Mouse (Mus musculus): ENCODE results near the gene Bag6. TPM values are rescaled to one million over a fixed set of nuclear protein-coding genes. Genes with fewer than 3 reads are reported as not detected.
A peak's percentile ranks its signal among the peaks of the same experiment; 100 is the strongest.

Bag6 gene
- polyA plus RNA-seq, 1 experiment from 2014 or later, result 84.0 TPM

- Histone ChIP-seq H3K9ac (replicated peaks) (peak overlapping the region; percentile 100), H3K27me3 (no peaks in the 10 kb centered on the region), H3K36me3 (peaks cover 37% of the 10 kb centered on the region), H3K4me1 (peaks cover 29% of the 10 kb centered on the region), H3K4me2 (replicated peaks) (peak overlapping the region; percentile 77), H3K27ac (replicated peaks) (peak overlapping the region; percentile 97), H3K4me3 (peak overlapping the region; percentile 99), H3K9me3 (no peaks in the 10 kb centered on the region)
- 15% methylated on average over 8 of the region's 8 CpGs for WGBS
- ATAC-seq (ENCODE audit: low FRiP score, low read depth), result no peak
Measured at GRCm38 (mm10) chr17:35163326-35164081, 28.5 kb downstream of the Bag6 start.

GRCm38 (mm10) chr17:35164218-35164567 lies 29.2 kb downstream of the Bag6 start:
- H3K9me3 ChIP-seq, result no peaks in the 10 kb centered on the region
- peak overlapping the region; percentile 100 for H3K9ac ChIP-seq (replicated peaks)
- peak overlapping the region; percentile 99 for H3K4me3 ChIP-seq
- 0% methylated on average over 25 of the region's 28 CpGs for WGBS
- no peak for ATAC-seq (ENCODE audit: low FRiP score, low read depth)
- peaks cover 30% of the 10 kb centered on the region for H3K36me3 ChIP-seq
- H3K4me1 ChIP-seq, result peaks cover 30% of the 10 kb centered on the region
- H3K4me2 ChIP-seq (replicated peaks), result peak overlapping the region; percentile 77
- no peaks in the 10 kb centered on the region for H3K27me3 ChIP-seq
- H3K27ac ChIP-seq (replicated peaks), result peak overlapping the region; percentile 97

- ATAC-seq (ENCODE audit: low FRiP score, low read depth), result peak; percentile 93
- Histone ChIP-seq H3K4me3 (peak within 1 kb of the TSS; percentile 99), H3K36me3 (peaks cover 24% of the 10 kb centered on the region), H3K4me1 (peaks cover 30% of the 10 kb centered on the region), H3K9ac (replicated peaks) (peak within 1 kb of the TSS; percentile 100), H3K9me3 (no peaks in the 10 kb centered on the region), H3K4me2 (replicated peaks) (peak within 1 kb of the TSS; percentile 77), H3K27me3 (no peaks in the 10 kb centered on the region), H3K27ac (replicated peaks) (peak within 1 kb of the TSS; percentile 97)
- WGBS, result under 1% methylated on average over 64 of the region's 89 CpGs
Measured at GRCm38 (mm10) chr17:35164568-35165450, 29.8 kb downstream of the Bag6 start, which contains the start of gene Prrc2a. TSS of gene Prrc2a (minus strand) at chr17:35164897.

- H3K27ac ChIP-seq (replicated peaks), result peak overlapping the region; percentile 97
- peaks cover 16% of the 10 kb centered on the region for H3K36me3 ChIP-seq
- peak overlapping the region; percentile 99 for H3K4me3 ChIP-seq
- H3K9ac ChIP-seq (replicated peaks), result peak overlapping the region; percentile 68
- H3K4me2 ChIP-seq (replicated peaks), result peak overlapping the region; percentile 77
- ATAC-seq (ENCODE audit: low FRiP score, low read depth), result peak; percentile 85; the same call in 1 of the 2 replicates
- WGBS, result 24% methylated on average over 12 of the region's 12 CpGs
- H3K27me3 ChIP-seq, result no peaks in the 10 kb centered on the region
- no peaks in the 10 kb centered on the region for H3K9me3 ChIP-seq
- peaks cover 30% of the 10 kb centered on the region for H3K4me1 ChIP-seq
Measured at GRCm38 (mm10) chr17:35165451-35166155, 30.6 kb downstream of the Bag6 start.

GRCm38 (mm10) chr17:35166352-35167035 lies 31.5 kb downstream of the Bag6 start:
- H3K4me3 ChIP-seq, result peak overlapping the region; percentile 99

GRCm38 (mm10) chr17:35167794-35168193 lies 32.8 kb downstream of the Bag6 start:
- Histone ChIP-seq H3K27me3 (no peaks in the 10 kb centered on the region), H3K9me3 (no peaks in the 10 kb centered on the region), H3K4me1 (peaks cover 19% of the 10 kb centered on the region), H3K4me2 (replicated peaks) (no peak overlapping the region), H3K36me3 (no peaks in the 10 kb centered on the region), H3K9ac (replicated peaks) (no peak overlapping the region), H3K4me3 (no peak overlapping the region), H3K27ac (replicated peaks) (no peak overlapping the region)
- no peak for ATAC-seq (ENCODE audit: low FRiP score, low read depth)
- 85% methylated on average over 7 of the region's 7 CpGs for WGBS

More at GRCm38 (mm10) chr17:35166352-35167035, 31.5 kb downstream of the Bag6 start:
- Histone ChIP-seq H3K4me2 (replicated peaks) (peak overlapping the region; percentile 77), H3K27me3 (no peaks in the 10 kb centered on the region), H3K9ac (replicated peaks) (peak overlapping the region; percentile 68), H3K4me1 (peaks cover 30% of the 10 kb centered on the region), H3K36me3 (peaks cover 7% of the 10 kb centered on the region), H3K9me3 (no peaks in the 10 kb centered on the region), H3K27ac (replicated peaks) (peak overlapping the region; percentile 97)
- WGBS, result 73% methylated on average over 8 of the region's 8 CpGs
- ATAC-seq (ENCODE audit: low FRiP score, low read depth), result no peak

GRCm38 (mm10) chr17:35168541-35169207 lies 33.7 kb downstream of the Bag6 start:
- 0 out of 2 replicates have a peak overlapping the region, but pooled peaks have one; percentile 3 for H3K27ac ChIP-seq (replicated peaks)
- no peak for ATAC-seq (ENCODE audit: low FRiP score, low read depth)
- no peaks in the 10 kb centered on the region for H3K27me3 ChIP-seq
- H3K4me3 ChIP-seq, result no peak overlapping the region
- no peaks in the 10 kb centered on the region for H3K36me3 ChIP-seq
- H3K4me1 ChIP-seq, result peaks cover 12% of the 10 kb centered on the region
- no peaks in the 10 kb centered on the region for H3K9me3 ChIP-seq
- no peak overlapping the region for H3K4me2 ChIP-seq (replicated peaks)
- 20% methylated on average over 4 of the region's 4 CpGs for WGBS
- H3K9ac ChIP-seq (replicated peaks), result no peak overlapping the region

- no peaks in the 10 kb centered on the region for H3K27me3 ChIP-seq
- H3K36me3 ChIP-seq, result no peaks in the 10 kb centered on the region
- no peak overlapping the region for H3K4me2 ChIP-seq (replicated peaks)
- no peak overlapping the region; the same call in 1 of the 2 replicates for H3K9ac ChIP-seq (replicated peaks)
- no peak overlapping the region for H3K27ac ChIP-seq (replicated peaks)
- H3K9me3 ChIP-seq, result no peaks in the 10 kb centered on the region
- 0 out of 2 replicates have a peak, but pooled peaks cover 2% of the 10 kb centered on the region for H3K4me1 ChIP-seq
- no peak for ATAC-seq (ENCODE audit: low FRiP score, low read depth)
- WGBS, result 78% methylated on average over 11 of the region's 11 CpGs
- no peak overlapping the region for H3K4me3 ChIP-seq
Measured at GRCm38 (mm10) chr17:35172445-35173234, 37.7 kb downstream of the Bag6 start.

GRCm38 (mm10) chr17:35173329-35173728 lies 38.4 kb downstream of the Bag6 start:
- H3K9me3 ChIP-seq, result no peaks in the 10 kb centered on the region
- no peaks in the 10 kb centered on the region for H3K27me3 ChIP-seq
- H3K27ac ChIP-seq (replicated peaks), result no peak overlapping the region
- no peak for ATAC-seq (ENCODE audit: low FRiP score, low read depth)
- H3K4me3 ChIP-seq, result no peak overlapping the region
- H3K4me2 ChIP-seq (replicated peaks), result no peak overlapping the region
- H3K4me1 ChIP-seq, result 0 out of 2 replicates have a peak, but pooled peaks cover 2% of the 10 kb centered on the region
- 80% methylated on average over 3 of the region's 3 CpGs for WGBS
- no peaks in the 10 kb centered on the region for H3K36me3 ChIP-seq
- H3K9ac ChIP-seq (replicated peaks), result 0 out of 2 replicates have a peak overlapping the region, but pooled peaks have one; percentile 20

GRCm38 (mm10) chr17:35174201-35174977 lies 39.4 kb downstream of the Bag6 start:
- Histone ChIP-seq H3K9me3 (no peaks in the 10 kb centered on the region), H3K4me3 (no peak overlapping the region), H3K36me3 (no peaks in the 10 kb centered on the region), H3K27me3 (no peaks in the 10 kb centered on the region), H3K4me1 (no peaks in the 10 kb centered on the region), H3K9ac (replicated peaks) (no peak overlapping the region), H3K27ac (replicated peaks) (no peak overlapping the region), H3K4me2 (replicated peaks) (no peak overlapping the region)
- 78% methylated on average over 8 of the region's 8 CpGs for WGBS
- ATAC-seq (ENCODE audit: low FRiP score, low read depth), result no peak

Measured in midbrain, embryonic 12.5 days (tissue).